Mouse (Mus musculus): ENCODE measurements at regions not wholly inside any gene's neighbourhood (a gene's known extent, or its start where the extent isn't known, plus 50 kb on each side); places are given as distances from the start of the nearest gene placed in this dataset.

DNA sequence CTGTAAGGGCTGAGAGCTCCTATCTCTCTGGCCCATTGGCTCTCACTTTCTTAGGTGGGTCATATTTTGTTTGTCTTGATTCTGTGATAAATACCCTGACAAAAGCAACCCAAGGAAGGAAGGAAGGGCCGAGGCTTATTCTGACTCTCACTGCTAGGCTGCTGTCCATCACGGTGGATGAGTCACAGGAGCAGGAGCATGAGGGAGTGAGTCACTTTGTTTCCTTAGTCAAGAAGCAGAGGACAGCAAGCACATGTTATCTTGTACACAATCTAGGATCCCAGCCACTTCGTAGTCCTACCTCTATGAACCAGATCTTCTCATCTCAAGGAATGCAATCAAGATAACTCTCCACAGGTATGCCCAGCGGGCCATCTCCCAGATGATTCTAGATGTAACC is 69.9 kb downstream of the Atp6v1g3 start:
- no peak for DNase-seq

DNA sequence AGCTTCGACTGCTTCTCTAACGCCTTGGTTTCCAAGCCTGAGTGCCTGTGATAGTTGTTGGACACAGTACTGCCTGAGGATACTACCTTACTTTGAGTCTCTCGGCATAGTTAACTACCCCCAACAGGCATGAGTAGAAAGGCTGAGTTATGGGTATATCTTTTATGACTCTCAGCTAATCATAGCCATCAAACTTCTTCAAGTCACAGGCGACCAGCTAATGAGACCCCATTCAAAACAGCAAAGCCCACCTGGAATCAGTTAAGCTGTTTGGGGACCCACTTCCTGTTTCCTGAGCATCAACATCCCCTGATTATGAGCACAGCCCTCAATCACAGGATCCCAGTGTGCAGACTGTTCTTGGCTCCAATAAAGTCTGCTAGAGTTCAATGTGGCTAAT is 71.4 kb downstream of the Atp6v1g3 start:
- no peak for DNase-seq

DNA sequence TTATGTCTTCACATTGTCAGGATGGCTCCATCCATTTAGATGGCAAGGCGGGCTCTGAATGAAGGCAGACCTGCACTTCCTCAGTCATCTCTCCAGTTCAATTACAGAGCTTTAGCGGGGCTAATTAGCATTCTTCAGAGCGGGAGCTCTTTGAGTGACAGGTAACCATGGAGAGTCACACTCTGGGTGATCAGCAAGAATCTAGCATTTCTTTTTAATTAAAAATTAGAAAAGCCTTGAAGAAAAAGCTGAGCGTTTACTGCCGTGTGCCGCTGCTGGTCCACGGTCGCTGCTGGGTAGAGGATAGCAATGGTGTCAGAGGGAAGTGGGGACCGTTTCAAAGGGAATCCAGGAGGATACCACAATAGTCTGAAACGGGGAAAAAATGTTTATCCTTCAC is 72.5 kb downstream of the Atp6v1g3 start:
- DNase-seq, result peak; percentile 49

DNA sequence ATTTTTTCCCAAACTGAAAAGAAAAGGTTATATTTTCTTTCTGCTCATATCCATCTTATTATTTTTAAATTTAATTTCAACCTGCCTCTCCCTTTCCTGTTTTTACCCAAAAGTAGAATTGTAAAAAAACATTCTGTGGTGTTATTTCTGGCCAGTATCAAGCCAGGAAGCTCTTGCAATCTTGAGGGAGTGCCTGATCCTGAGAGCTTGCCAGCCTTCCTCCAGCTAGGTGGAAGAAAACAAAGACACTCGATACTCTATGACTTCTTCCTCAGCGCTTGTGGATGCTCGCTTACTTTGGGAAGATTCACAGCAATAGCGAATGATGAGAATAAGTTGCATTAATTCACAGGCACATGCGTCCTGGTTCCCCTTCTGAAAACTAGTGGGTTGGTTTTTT is 73.4 kb downstream of the Atp6v1g3 start:
- DNase-seq, result no peak

DNA sequence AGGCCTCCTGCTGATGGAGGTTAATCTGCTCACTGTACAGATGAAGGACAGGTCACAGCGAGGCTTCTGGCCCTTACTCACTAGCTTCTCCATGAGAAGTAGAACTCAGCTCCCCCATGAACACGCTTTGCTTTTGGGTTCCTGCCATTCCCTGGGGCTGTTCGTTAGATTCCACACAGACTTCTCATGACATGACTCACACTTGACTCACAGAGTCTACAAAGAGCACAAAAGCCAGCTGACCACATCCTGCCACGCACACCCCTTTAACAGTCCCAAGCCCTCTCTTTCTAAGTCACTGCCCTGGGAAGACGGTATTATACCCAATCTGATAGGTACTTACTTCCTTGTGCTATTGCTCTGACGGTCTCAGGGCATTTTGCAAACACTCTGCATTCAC is 74.9 kb downstream of the Atp6v1g3 start:
- peak; percentile 17 for DNase-seq

DNA sequence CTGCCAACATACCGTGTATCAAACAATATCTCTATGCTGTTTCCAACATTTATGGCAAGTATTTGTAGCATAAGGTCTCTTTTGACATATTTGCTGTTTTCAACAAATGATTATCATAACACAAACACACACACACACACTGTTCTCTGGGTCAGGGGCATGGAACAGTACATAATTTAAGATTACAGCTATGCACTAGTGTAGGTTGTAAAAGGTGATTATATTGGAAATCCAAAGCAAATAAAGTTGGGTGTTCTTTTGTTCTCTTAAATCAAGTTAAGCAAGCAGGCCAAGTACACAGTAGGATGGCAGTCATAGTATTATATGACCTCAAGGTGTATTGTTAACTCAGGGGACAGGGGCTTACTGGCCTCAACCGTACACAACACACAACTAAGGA is 75.6 kb downstream of the Atp6v1g3 start:
- no peak for DNase-seq

DNA sequence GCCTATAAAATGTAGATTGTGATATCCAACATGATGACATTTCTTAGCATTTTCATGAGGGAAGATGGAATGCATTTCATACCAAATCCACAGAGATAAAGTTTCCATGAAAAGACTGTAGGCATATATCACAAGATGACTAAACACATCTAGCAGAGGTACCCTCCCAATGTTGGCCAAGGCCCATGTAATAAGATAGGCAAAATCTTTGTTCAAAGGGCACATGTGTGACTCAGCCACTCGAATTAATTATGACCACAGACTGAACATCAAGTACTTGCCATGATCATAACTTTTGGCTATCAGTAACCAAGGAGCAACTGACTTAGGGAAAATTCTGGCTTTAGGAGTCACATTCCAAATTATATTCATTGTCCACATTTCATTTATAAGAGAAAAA is 82.9 kb downstream of the Atp6v1g3 start:
- DNase-seq, result no peak

DNA sequence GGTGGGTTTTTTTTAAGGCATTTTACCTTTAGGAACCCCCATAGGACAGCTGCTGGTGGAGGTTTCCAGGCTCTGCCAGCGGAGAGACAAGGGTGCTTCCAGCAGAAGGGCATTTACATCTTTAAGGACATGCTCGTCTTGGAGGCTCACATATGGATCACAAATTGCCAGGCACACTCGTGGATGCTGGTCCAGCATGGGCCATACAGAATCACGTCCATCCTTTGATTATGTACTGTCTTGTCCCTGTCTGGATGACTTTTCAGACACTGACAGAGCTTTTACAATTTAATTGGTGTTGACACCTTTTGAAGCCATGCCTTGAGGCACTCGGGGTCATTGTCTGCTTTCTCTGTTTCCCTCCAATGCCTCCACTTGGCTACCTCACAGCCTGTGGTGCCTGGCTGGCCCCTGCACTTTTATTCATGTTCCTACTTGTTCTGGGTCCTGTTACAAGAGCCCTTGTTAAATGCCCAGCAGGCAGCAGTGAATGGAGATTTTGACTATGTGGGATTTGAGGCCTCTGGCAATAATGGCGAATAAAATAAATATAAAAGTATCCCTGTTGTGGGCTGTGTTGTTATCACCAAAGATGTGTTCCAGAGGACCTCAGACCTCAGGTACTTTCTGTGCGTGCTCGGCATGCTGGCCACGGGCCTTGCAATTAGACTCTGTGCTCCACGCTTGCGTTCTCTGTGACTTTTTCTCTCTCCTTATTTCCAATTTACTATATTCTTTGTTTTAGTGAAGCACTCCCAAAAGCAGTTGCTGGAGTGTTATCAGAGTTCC is 89.3 kb downstream of the Atp6v1g3 start:
- DNase-seq, result peak; percentile 18

DNA sequence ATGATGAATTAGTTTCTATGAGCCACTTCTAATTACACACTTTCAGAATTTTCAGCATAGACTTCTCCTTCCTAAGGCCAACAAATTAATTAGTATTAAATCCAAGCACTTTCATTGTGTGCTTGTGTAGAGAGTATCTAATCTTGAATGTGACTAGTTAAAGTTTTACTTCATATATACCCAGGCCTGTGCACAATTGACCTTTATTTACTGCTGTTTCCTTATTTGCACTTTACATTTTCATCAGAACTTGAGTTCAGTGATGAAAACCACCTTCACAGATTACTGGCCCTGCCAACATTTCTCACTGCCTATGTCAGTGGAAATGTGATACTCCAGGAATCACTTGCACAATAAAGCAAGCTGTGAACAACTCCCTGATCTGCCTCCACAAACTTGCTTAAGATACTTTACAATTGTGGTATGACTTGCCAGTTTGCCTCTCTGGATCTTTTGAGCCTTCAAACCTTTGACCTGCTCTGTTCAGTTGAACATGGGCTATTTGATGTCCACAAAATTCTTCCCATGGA is 96.5 kb downstream of the Atp6v1g3 start:
- DNase-seq, result no peak

DNA sequence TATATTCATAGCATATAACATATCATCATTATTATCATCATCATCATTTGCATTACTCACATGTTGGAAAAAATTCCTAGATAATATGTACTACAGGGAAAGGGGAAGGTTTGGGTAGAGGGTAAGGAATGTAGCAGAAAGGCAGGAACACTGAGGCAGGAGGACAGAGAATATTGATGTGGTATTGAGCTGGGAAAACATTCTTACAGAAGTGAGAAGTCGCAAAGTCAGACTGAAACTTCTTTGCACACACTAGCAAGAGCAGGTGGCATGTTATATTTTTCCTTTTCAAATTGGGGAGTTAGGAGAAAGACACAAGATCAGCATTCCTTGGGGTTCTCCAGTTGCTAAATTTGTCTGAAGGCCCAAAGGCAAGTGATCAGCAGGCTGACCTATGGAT is 97.9 kb downstream of the Atp6v1g3 start:
- no peak for DNase-seq

DNA sequence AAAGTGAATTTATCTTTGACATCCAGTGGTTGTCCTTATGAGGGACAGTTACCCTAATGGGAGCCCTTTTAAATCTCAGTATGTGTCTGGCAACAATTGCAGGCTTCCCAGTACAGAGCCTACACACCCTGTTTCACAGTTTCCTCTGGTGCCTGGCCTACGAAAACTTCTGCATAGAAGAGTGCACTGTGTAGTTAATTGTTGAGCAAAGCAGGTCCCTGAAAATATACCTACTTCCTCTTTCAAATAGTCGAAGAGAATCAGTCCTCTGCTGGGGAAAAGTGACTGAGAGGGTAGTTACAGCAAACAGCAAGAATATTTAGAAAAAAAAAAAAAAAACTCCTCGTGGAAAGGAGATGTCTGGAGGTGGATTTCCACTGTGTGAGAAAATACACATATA is 110.6 kb downstream of the Atp6v1g3 start:
- no peak for DNase-seq

DNA sequence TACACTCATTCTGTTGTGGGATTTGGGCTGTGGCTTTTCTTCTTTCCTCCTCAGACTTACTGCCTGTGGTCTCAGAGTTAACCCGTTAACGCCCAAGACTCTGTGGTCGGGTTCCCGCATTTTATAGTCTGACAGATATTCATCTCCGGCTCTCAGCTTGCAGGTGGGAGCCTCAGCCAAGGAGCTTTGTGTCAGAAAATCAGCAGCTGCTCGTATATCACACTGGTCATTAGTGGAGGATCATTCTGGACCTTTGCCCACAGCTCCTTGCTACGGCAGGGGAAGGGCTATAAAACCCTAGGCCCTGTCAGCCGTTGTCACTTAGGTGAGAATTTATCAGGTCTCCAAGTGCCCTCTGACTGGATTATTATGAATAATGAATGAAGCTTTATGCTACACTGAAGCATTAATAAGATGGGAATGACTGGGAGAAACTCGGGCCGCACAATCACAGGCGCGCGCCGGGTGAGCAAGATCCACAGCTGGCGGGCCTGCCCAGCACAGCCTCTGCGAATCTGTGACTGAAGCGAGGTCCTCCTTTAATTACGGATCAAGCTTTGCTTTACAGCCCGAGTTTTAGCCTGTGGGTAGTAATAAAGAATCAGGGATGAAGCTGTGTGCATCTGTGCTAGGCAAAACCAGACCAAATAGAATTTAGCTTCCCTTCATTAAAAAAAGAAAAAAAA is 111.8 kb downstream of the Atp6v1g3 start:
- DNase-seq, result peak; percentile 73

DNA sequence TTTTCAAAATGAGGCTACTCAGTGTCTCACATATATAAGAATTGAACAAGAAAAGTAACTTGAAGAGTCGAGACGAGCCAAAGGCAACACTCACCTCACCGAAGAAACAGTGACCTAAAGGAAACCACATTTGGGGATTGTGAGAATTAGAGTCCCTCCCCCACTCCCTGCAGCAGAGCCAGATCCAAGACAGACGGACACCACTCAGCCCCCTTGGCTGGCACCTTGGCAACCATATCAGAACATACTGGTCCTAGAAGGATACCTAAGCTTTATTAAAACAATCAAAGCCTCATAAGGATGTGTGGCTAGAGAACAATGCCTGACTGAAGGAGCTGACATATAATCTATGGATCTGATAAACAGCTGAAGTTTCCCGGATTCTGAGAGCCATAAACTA is 112.5 kb downstream of the Atp6v1g3 start:
- no peak for DNase-seq

DNA sequence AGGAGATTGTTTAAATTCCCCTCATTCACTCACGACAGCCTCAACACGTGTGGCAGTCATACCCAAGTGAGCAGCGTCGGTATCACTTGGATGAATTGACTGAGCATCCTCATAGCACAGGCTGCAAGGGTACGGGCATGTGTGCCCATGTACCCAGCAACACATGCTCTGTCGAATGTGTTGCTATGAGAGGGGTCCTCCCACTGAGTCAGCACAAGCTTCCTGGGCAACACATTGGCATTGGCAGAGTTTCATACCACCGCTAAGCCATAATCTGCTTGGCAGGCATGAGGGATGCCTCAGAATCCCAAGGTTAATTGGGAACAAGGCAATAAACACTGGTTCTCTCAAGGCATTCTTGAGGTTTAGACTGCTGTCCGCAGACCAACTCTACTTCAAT is 115.1 kb downstream of the Atp6v1g3 start:
- DNase-seq, result no peak

DNA sequence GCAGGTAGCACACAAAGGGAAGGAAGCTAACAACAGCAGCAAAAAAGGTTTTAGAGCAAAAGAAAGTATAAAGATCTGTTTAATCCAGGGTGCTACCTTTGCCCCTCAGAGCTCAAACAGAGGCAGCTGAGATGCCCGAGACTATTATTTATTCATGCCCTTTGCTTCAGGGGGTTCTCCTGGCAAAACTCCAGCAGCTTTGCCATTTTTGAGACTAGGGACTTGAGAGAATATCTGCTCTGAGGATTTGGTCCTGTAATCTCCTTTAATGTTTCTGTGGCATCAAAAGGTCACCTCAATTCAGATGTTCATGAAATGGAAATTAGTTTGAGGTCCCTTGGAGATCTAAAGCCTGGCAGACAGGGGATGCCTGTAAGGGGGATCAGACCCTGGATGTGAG is 116.1 kb downstream of the Atp6v1g3 start:
- DNase-seq, result no peak

DNA sequence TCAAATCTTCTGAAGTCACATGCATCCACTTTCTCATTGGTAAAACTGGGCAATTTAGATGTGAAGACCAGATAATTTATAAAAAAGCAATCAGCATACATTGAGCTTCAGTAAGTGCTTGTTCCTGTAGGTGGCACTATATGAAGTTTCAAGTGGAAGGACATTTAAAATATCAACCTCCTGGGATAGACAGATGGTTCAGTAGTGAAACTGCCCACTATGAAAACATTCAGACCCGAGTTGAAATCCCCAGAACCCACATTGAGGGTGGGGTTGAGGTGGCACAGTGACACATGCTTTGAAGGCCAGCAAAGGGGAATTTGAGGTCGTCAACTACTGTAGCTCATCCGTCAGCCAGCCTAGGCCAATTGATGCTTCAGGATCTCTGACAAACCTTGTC is 145.1 kb downstream of the Atp6v1g3 start:
- DNase-seq, result no peak

DNA sequence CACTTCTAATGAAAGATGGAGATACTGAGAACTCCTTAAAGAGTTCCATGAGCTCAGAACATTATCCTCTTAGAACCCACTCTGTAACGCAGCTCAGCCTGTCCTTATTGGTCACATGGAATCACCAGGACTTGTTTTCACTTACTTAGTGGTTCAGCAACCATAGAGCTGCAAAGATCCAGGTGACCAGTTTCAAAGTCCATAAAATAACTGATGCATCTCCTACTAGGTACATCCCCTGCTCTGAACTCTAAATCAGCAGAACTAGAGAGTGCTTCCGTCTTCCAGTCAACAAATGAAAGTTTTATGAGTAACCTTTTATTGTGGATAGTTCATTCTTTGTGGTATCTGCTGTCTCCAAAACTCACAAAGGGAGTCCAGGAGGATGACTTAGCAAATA is 153.9 kb downstream of the Atp6v1g3 start:
- no peak for DNase-seq

Measured in retina, postnatal 1 day (tissue).